Mouse (Mus musculus) right cerebral cortex, postnatal 10 days (tissue): ENCODE measurements around the gene Hoxc13.

Experiments
- DNase-seq, 2 experiments: peaks; one replicate each; pipeline ENCODE4 v3.0.0; 2021; ENCODE audit warnings: low spot score in 2 of 2

Hoxc13 gene

DNA sequence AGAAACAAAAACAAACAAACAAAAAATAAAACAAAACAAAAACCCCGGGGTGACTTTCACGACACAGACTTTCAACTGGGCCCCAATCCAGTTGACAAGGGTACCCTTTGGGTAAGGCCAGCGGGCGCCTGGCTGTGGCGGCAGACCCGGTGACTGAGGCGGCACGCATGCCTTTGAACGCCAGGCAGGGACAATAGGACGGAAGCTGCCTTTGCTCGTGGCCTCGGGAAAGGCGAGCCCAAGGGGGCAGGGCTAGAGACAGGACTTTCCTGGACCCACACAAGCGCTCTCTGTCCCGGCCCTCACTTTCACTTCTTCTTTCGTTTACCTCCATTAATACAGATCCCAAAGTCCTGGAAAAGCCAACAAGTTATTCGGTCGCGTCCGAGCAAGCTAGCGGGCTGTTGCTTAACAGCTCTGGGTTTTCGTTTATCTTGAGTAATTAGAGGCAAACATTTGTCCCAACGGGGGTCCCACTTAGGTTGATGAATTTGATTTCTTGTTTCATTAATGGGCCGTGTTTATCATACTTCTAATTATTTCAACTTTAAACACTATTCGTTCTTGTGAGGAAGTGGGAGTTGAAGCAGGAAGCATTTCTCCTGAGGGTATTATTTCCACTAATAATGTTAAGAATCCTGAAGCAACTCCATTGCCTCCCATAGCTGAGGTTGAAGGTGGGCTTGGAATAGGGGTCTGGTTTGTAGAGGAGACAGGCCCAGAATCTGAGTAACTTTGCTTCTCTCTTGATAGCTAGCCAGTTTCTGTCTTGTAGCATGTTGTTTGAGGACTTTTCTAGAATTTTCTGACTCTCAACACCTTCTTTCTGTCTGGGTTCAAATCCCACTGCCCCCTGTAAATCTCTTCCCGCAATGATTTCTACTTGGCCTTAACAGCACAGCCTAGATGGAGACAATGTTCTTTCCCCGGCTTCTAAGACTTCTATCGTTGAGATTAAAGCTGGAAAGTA is 43.1 kb downstream of the Hoxc13 start:
- DNase-seq, result no peak

DNA sequence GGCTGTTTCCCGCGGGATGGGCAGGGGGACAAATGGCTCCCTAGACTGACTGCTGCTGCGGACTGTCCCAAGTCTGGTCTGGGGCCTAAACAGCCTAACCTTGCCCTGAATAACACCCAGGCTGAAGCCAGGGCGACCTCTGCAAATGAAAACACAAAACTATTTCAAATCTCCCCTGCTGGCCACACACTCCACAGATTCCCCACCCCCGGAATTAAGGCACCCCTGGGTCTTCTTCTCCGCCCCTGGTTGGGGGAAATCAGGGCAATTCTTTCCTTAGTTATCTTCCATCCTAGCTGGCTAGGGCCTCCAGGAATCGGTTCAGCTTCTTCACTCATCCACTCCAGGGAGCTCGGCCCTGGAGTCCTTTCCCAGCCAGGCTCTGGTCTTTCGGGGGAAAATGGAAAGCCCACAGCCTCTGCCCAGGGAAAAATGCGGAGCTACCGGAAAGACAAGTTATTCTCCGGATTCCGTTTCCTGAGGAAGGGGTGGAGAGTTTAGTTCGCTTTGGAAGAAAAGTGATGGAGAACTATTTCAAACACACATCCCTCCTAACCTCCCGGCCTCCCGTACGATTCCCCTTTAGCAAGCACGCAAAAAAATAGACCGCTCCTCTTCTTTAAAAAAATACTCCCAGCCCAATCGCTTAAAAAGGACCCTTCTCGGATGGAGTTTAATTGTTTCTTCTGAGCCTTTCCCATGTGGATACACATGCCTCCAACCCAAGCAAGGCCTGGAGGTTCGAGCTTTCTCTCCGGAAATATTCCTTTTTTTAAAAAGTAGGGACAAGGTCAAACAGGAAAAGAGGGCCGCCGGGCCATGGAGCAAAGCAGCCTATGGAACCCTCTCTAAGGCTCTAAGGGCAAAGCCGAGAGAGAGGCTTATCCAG is 44.3 kb downstream of the Hoxc13 start:
- DNase-seq, result no peak

DNA sequence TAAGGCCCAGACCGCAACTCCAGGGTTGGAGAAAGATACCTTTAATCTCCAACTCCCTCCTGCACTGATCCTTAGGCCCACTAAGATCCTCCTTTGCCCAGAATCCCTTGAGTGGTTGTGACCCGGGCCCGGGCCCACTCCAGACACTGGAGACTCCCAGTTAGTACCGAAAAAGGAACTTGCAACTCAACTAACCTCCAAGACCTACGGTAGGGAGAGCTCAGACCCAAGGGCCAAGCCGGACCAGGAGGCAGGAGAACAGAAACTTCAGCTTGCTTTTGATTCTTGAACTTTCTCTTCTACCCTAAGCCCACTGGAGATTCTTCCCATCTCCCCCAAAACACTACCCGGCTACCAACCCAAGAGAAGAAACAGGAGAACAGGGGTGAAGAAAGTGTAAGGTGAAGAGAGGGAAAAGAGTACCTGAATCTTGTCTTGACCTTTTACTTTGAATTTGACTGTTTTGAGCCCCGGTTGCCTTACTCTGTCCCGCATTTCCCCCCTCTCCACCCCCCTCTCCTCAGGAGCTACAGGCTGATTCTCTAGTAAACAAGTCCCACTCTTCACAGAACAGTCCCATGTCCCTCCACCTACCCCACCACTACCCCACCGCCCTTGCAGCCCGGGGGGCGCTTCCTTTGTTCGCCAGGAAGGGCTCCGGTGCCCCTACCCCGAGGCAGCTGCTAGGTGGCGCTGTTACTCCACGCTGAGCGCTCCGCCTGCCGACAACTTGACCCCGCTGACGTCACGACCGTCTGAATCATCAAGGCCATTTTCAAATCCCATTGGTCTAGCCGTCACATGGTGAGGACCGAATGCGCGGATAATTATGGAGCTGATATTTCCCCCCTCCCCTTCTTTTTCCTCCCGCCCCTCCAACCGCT is 45.2 kb downstream of the Hoxc13 start:
- DNase-seq, result no peak

DNA sequence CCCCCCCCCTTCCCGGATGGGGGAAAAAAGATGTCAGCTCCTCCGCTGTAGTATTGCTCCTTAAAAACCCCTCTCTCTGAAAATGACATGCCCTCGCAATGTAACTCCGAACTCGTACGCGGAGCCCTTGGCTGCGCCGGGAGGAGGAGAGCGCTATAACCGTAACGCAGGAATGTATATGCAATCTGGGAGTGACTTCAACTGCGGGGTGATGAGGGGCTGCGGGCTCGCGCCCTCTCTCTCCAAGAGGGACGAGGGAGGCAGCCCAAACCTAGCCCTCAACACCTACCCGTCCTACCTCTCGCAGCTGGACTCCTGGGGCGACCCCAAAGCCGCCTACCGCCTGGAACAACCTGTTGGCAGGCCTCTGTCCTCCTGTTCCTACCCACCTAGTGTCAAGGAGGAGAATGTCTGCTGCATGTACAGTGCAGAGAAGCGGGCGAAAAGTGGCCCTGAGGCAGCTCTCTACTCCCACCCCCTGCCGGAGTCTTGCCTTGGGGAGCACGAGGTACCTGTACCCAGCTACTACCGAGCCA is 45.9 kb downstream of the Hoxc13 start, which contains the start of gene Hoxc10:
Gene Hoxc10 (plus strand): TSS at position 21 of the 536 bp plus-strand sequence.
- DNase-seq, result no peak

DNA sequence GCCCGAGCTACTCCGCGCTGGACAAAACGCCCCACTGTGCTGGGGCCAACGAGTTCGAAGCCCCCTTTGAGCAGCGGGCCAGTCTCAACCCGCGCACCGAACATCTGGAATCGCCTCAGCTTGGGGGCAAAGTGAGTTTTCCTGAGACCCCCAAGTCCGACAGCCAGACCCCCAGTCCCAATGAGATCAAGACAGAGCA is 46.3 kb downstream of the Hoxc13 start, which contains the start of gene Hoxc5:
Gene Hoxc5 (plus strand): TSS at position 132 of the 199 bp plus-strand sequence.
- no peak for DNase-seq

DNA sequence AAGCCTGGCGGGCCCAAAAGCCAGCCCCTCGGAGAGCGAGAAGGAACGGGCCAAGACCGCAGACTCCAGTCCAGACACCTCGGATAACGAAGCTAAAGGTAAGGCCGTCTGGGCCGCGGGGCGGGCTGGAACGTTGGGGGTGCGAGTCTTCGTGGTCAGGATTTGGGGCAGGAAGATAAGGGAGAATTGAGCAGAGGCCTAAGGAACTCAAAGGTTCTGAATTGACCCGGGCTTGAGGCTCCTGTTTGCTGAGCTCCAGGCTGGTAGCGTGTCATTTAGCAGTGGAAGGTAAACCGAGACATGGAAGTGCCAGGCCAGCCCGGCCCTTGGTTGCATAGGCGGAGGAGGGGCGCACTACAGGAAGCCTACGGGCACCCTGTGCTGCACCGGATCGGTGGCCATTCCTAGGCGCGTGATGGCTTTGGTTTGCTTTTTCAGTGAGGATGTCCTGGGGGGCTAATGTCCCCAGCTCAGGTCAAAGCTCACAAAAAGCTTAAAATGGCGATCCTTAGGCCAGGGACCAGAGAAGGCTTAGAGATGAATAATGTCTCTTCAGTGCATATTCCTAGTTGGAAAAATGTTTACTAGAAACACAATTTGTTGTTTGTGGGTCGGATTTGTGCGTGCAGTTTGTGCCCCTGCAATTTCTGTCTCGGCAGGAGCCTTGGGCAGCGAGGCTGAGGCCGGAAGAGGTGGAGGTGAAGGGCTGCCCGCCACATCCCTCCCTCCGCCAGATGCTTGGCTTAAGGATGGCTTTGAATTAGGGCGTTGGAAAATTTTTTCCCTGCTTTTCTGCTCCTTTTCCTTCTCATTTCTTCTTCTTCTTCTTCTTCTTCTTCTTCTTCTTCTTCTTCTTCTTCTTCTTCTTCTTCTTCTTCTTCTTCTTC is 46.9 kb downstream of the Hoxc13 start:
- DNase-seq, result no peak

DNA sequence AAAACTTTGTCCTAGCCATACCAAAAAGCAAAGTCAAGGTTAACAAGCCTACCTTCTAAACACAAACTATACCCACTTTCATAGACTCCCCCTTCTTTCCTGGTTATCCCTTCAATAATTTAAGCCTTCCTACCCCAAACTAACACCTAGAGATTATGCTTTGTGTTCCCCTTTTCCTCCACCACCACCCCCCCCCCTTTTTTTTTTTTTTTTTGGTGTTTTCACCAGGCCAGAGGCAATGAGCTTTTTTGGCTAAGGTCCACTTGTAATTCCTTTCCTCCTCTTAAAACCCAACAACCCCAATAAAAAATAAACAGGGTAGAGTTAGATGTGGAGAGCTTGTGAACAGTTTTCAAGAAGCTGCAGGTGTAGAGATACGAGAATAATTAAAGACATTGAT is 48.4 kb downstream of the Hoxc13 start:
- DNase-seq, result no peak

DNA sequence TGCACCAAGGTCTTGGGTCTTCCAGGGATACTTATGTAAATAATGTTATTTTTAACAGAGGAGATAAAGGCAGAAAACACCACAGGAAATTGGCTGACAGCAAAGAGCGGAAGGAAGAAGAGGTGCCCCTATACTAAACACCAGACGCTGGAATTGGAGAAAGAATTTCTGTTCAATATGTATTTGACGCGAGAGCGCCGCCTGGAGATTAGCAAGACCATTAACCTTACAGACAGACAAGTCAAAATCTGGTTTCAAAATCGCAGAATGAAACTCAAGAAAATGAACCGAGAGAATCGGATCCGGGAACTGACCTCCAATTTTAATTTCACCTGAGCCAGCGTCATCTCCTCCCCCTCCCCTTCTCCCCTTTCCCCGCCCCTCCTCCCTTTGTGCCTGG is 49.8 kb downstream of the Hoxc13 start:
- no peak for DNase-seq

DNA sequence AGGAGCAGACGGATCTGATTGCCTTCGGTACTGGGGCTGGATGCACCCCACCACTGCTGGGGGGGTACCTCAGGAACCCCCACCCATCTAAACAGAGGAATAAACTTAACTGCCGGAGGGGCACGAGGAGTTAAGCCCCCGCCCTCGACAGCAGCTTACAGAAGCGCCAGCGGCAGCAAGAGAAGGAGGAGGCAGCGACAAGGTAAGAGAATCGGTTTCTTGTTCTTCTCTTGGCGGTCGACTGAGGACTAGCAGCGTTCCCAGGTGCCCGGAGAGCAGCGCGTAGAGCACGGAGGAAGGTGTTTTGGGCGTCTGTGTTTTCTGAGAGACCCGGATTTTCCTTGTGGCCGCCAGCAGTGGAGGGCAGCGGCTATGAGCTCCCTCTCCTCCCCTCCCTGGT is 51.4 kb downstream of the Hoxc13 start:
- no peak for DNase-seq

DNA sequence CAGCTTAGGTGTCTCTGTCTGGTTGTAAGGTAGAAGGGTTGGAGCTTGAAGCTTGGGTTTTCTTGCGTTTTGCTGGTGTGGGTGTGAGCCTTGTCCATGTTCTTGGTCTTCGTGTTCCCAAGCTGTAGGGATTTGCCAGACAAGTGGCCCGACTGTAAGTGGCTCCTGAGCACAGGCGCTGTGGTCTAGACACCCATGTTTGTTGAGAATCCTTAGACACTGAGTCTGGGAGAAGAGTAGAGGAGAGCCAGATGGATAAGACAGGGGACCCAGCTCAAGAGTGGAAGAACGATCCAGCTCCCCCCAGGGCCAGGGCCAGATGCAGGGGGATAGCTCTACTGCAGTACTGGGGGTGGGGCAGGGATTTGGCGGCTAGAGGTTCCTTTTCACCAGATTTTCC is 51.9 kb downstream of the Hoxc13 start:
- no peak for DNase-seq

DNA sequence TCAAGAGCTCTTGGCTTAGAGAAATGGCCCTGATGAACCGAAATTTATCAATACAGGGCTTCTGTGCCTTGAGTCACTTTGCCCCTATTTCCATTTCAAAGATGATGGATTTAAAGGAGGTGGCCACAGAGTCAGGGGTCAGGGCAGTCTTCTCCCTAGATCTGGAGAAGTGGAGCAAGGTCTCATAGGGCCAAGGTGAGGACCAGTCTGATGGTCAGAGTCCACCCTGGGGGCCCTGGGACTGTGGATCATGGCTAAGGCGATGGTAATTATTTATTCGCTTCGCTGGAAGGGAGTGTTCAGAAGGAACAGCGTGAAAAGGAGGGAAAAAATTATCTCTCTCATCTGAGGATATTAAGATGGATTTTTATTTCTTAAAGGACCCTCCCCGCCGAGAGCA is 54.1 kb downstream of the Hoxc13 start:
- no peak for DNase-seq

DNA sequence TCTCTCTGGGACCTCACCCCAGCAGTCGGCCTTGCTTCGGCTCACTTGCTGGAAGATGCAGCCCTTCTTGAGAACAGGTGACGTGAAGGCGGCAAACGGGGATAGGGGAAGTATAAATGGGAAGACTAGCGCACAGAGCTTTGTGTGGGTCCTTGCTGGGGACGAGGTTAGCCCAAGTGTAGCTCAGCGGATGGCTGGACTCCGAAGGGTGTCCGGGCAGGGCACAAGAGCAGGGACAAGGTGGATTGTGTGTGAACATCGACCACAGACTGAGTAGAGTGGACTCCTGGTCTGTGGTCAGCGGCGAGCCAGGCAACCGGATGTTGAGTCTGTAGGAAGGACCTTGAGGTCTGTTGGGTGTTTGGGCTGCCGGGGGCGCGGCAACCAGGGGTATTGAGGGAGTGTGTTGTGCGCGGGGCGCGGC is 54.8 kb downstream of the Hoxc13 start:
- DNase-seq, result no peak

DNA sequence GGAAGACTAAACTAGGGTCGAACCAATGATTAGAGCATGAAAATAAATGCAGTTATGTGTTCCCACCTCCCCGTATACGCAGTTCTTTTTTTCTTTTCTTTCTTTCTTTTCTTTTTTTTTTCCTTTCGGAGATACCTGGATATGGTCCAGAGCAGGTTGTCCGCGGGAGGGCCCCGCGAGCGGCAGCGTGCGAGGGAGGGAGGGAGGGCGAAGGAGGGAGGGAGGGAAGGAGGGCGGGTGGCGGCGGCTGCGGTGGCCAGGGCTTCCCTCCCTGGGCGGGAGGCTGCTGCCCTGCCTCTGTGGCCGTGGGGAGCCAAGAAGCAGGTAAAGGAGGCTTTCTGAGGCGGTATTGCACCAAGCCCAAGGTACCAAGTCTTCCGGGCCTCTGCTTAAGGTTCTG is 55.3 kb downstream of the Hoxc13 start, which contains the start of gene Hoxc9:
Gene Hoxc9 (plus strand): TSS at position 269 of the 400 bp plus-strand sequence.
- DNase-seq, result no peak

DNA sequence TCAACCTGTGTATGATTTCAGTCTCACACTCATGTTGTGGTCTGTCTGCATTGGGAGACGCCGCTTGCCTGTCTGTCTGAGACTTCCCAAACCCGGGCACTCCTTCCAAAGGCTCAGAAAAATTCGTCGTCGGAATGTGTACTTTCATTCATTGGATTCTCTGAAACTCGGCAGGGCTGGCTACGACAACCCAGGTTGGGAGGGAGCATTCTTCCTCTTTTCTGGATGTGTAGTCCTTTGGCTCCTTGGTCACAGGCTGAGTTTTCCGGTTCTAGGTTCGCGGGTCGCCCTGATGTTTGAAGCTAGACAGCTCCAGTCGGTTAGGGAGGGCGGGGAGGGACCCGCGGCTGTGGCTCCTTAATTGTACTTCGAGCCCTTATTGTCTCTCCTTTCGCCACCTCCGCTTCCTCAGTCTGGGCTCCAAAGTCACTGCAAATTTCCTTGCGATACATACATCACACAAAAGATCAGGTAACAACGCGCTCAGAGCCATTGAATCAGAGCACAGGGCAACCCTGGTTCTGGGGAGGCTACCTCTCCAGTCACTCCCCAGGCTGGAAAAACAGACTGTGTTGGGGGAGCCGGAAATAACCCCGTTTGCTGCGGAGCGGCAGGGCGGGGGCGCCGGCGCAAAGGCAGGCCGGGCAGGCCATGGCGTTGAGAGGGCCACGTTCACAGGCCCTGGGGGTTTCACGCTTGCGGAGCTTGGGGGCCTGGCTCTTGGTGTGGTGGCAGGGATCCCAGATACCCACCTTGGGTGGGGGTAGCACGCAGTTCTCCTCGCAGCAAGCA is 55.9 kb downstream of the Hoxc13 start:
- no peak for DNase-seq

DNA sequence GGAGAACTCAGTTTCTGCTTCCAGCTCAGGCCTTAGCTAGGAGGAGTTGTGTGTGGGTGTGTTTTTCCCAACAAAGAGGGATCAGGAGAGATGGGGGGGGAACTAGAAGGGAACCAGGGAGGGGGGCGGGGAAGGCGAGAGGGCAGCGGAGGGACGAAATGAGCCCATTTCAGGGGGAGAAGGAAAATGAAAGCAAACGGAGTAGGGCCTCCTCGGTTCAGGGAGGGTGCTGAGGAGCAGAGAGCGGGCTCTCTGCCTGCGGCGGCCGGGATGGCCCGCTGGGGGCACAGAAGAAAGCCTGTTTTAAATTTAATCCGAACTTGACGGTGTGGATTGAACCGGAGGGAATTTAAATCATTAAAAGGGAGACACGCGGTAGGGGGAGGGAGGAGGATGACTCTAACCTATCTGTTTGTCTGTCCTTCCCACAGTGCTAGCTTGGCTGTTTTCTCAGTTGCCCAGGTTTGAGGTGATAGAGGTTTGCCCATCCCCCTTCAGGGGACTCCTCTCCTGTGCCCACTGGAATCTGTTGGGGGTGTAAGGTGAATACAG is 56.6 kb downstream of the Hoxc13 start:
- DNase-seq, result no peak
